Mouse (Mus musculus) forebrain, embryonic 11.5 days (tissue): ENCODE results near the gene Zmiz1. TPM values are rescaled to one million over a fixed set of nuclear protein-coding genes. Genes with fewer than 3 reads are reported as not detected.

Source experiments
- ATAC-seq: fragments of 200-750 bp; cut with Nextera tagmentation; replicated peaks from 2 replicates; pipeline ENCODE4 v1.8.0; 2017; ENCODE audit warnings: moderate TSS enrichment; ENCODE audit not compliant: low FRiP score
- DNase-seq: peaks from one replicate; pipeline ENCODE4 v3.0.0-alpha.2; 2017; ENCODE audit warnings: low spot score
- H3K27ac ChIP-seq: fragments of 300-500 bp; sonication (generic); 2 replicates; pipeline ENCODE4 v1.5.1; 2014; ENCODE audit warnings: low read depth, low read length
- H3K27me3 ChIP-seq: fragments of 300-500 bp; sonication (generic); 2 replicates; pipeline ENCODE4 v1.6.1; 2014; ENCODE audit warnings: mild to moderate bottlenecking, low read length, mixed read lengths; ENCODE audit not compliant: control insufficient read depth, insufficient read depth
- H3K36me3 ChIP-seq: fragments of 300-500 bp; sonication (generic); 2 replicates; pipeline ENCODE4 v1.6.1; 2014; ENCODE audit warnings: mild to moderate bottlenecking, low read length, moderate library complexity, mixed read lengths; ENCODE audit not compliant: control insufficient read depth, insufficient read depth
- H3K4me1 ChIP-seq: fragments of 300-500 bp; sonication (generic); replicated peaks from 2 replicates; pipeline ENCODE4 v1.6.1; 2014; ENCODE audit warnings: low read length, mixed read lengths; ENCODE audit not compliant: control insufficient read depth, insufficient read depth
- H3K4me2 ChIP-seq: fragments of 300-500 bp; sonication (generic); 2 replicates; pipeline ENCODE4 v1.6.1; 2014; ENCODE audit warnings: low read depth, mild to moderate bottlenecking, low read length, moderate library complexity, mixed read lengths; ENCODE audit not compliant: severe bottlenecking
- H3K4me3 ChIP-seq: fragments of 300-500 bp; sonication (generic); 2 replicates; pipeline ENCODE4 v1.5.1; 2014; ENCODE audit warnings: low read depth, low read length
- H3K9ac ChIP-seq: fragments of 300-500 bp; sonication (generic); 2 replicates; pipeline ENCODE4 v1.6.1; 2014; ENCODE audit warnings: low read length
- H3K9me3 ChIP-seq: fragments of 300-500 bp; sonication (generic); 2 replicates; pipeline ENCODE4 v1.6.1; 2016; ENCODE audit warnings: low read length, mixed read lengths; ENCODE audit not compliant: control insufficient read depth
- WGBS: fragments of 180-500 bp; shearing (Covaris S2); extraction: QIAGEN DNeasy Blood & Tissue Kit; methylation state at CpG from one replicate; pipeline ENCODE4 v1.1.7; 2014; 5-methylcytosine and 5-hydroxymethylcytosine counted together
- polyA plus RNA-seq: library from polyadenylated mRNA; unstranded; fragments of >200 nt; fragmentation: Nextera tagmentation; extraction: Ambion mirVana; gene quantifications from 2 replicates; pipeline ENCODE4 v1.2.1, GENCODE M21; 2014

The Zmiz1 gene
- 70.1 and 71.2 TPM in 2 replicates for polyA plus RNA-seq

- H3K9me3 ChIP-seq, result no peaks in the 10 kb centered on the region
- H3K4me1 ChIP-seq, result peaks cover 41% of the 10 kb centered on the region
- DNase-seq (peak; percentile 94), ATAC-seq (peak; percentile 57)
- H3K4me3 ChIP-seq, result peak within 1 kb of the TSS; percentile 98
- WGBS, result under 1% methylated on average over 42 of the region's 42 CpGs
- no peaks in the 10 kb centered on the region for H3K27me3 ChIP-seq
- H3K4me2 ChIP-seq, result peak within 1 kb of the TSS; percentile 95
- peak within 1 kb of the TSS; percentile 99 for H3K9ac ChIP-seq
- no peaks in the 10 kb centered on the region for H3K36me3 ChIP-seq
- H3K27ac ChIP-seq, result peak within 1 kb of the TSS; percentile 99
These were observed at the start of gene Zmiz1 for GRCm38 (mm10) chr14:25459016-25459393. Gene Zmiz1, plus strand, starts transcription at chr14:25459185.

- no peak overlapping the region for H3K27ac ChIP-seq
- DNase-seq (no peak), ATAC-seq (no peak)
- no peak overlapping the region for H3K9ac ChIP-seq
- no peak overlapping the region for H3K4me2 ChIP-seq
- 92% methylated on average over 9 of the region's 9 CpGs for WGBS
- H3K27me3 ChIP-seq, result no peaks in the 10 kb centered on the region
- H3K9me3 ChIP-seq, result no peaks in the 10 kb centered on the region
- H3K4me3 ChIP-seq, result no peak overlapping the region
- H3K4me1 ChIP-seq, result no peaks in the 10 kb centered on the region
- no peaks in the 10 kb centered on the region for H3K36me3 ChIP-seq
These were observed 47.0 kb upstream of the Zmiz1 start for GRCm38 (mm10) chr14:25411848-25412527.

- Histone ChIP-seq H3K4me3 (no peak overlapping the region), H3K27me3 (no peaks in the 10 kb centered on the region), H3K36me3 (no peaks in the 10 kb centered on the region), H3K9me3 (no peaks in the 10 kb centered on the region), H3K4me1 (no peaks in the 10 kb centered on the region), H3K27ac (no peak overlapping the region), H3K9ac (no peak overlapping the region), H3K4me2 (no peak overlapping the region)
- 98% methylated on average over 10 of the region's 10 CpGs for WGBS
- ATAC-seq, result no peak
- DNase-seq, result no peak
These were observed 46.2 kb upstream of the Zmiz1 start for GRCm38 (mm10) chr14:25412811-25413210.

- H3K9ac ChIP-seq, result no peak overlapping the region
- WGBS, result 83% methylated on average over 3 of the region's 3 CpGs
- no peak for DNase-seq
- H3K36me3 ChIP-seq, result no peaks in the 10 kb centered on the region
- no peak for ATAC-seq
- H3K27me3 ChIP-seq, result no peaks in the 10 kb centered on the region; the same call in 1 of the 2 replicates
- H3K4me2 ChIP-seq, result no peak overlapping the region
- H3K27ac ChIP-seq, result no peak overlapping the region
- no peaks in the 10 kb centered on the region for H3K4me1 ChIP-seq
- no peaks in the 10 kb centered on the region for H3K9me3 ChIP-seq
- no peak overlapping the region for H3K4me3 ChIP-seq
These were observed 45.5 kb upstream of the Zmiz1 start for GRCm38 (mm10) chr14:25413510-25413909.

- Histone ChIP-seq H3K4me2 (no peak overlapping the region), H3K9me3 (no peaks in the 10 kb centered on the region), H3K4me3 (no peak overlapping the region), H3K36me3 (no peaks in the 10 kb centered on the region), H3K9ac (no peak overlapping the region), H3K27me3 (no peaks in the 10 kb centered on the region; the same call in 1 of the 2 replicates), H3K4me1 (no peaks in the 10 kb centered on the region), H3K27ac (no peak overlapping the region)
- WGBS, result 90% methylated on average over 4 of the region's 4 CpGs
- no peak for DNase-seq
- no peak for ATAC-seq
These were observed 44.9 kb upstream of the Zmiz1 start for GRCm38 (mm10) chr14:25414115-25414514.

GRCm38 (mm10) chr14:25420001-25420690, 38.8 kb upstream of the Zmiz1 start:
- no peak for DNase-seq

GRCm38 (mm10) chr14:25420987-25421386, 38.0 kb upstream of the Zmiz1 start:
- ATAC-seq (no peak), DNase-seq (no peak)
- Histone ChIP-seq H3K4me3 (no peak overlapping the region), H3K36me3 (no peaks in the 10 kb centered on the region), H3K9me3 (no peaks in the 10 kb centered on the region), H3K9ac (0 out of 2 replicates have a peak overlapping the region, but pooled peaks have one; percentile 4), H3K4me2 (no peak overlapping the region), H3K27ac (no peak overlapping the region; the same call in 1 of the 2 replicates), H3K27me3 (no peaks in the 10 kb centered on the region; the same call in 1 of the 2 replicates), H3K4me1 (peaks cover 5% of the 10 kb centered on the region; the same call in 1 of the 2 replicates)
- 78% methylated on average over 1 of the region's 1 CpGs for WGBS

More at GRCm38 (mm10) chr14:25420001-25420690, 38.8 kb upstream of the Zmiz1 start:
- Histone ChIP-seq H3K4me2 (no peak overlapping the region), H3K4me3 (no peak overlapping the region), H3K27ac (no peak overlapping the region), H3K36me3 (no peaks in the 10 kb centered on the region), H3K4me1 (peaks cover 5% of the 10 kb centered on the region; the same call in 1 of the 2 replicates), H3K9me3 (no peaks in the 10 kb centered on the region), H3K27me3 (no peaks in the 10 kb centered on the region; the same call in 1 of the 2 replicates), H3K9ac (no peak overlapping the region)
- WGBS, result 85% methylated on average over 7 of the region's 7 CpGs
- no peak for ATAC-seq

- peak overlapping the region; percentile 32; the same call in 1 of the 2 replicates for H3K9ac ChIP-seq
- no peak for DNase-seq
- WGBS, result 66% methylated on average over 13 of the region's 13 CpGs
- no peak overlapping the region; the same call in 1 of the 2 replicates for H3K27ac ChIP-seq
- no peaks in the 10 kb centered on the region; the same call in 1 of the 2 replicates for H3K27me3 ChIP-seq
- 0 out of 2 replicates have a peak, but pooled peaks have one; percentile 21 for ATAC-seq
- no peak overlapping the region for H3K4me3 ChIP-seq
- H3K4me1 ChIP-seq, result peaks cover 5% of the 10 kb centered on the region; the same call in 1 of the 2 replicates
- H3K36me3 ChIP-seq, result no peaks in the 10 kb centered on the region
- H3K4me2 ChIP-seq, result no peak overlapping the region
- no peaks in the 10 kb centered on the region for H3K9me3 ChIP-seq
These were observed 37.4 kb upstream of the Zmiz1 start for GRCm38 (mm10) chr14:25421596-25422001.
